In genomic region chr17:29773339-29773738, GRCm38 (mm10) we compare ENCODE assay signal across 9 mouse cellular contexts. TPM values are rescaled to one million over a fixed set of nuclear protein-coding genes. Genes with fewer than 3 reads are reported as not detected.
DNase-seq lines count a peak whose midpoint lies in the region; ATAC-seq and TF ChIP-seq lines count a peak whose summit lies in the region.
"Had no signal": no experiment of that assay in that cellular context is flagged by ENCODE, and none has a peak within 500 bp of the region (broad histone marks: within the 10 kb centered on the region; RNA-seq: fewer than 3 reads in every experiment).

No protein-coding gene starts in this region.

- no peak overlapping the region for H3K27ac ChIP-seq in kidney, embryonic 15.5 days
- H3K27ac ChIP-seq in lung, embryonic 16.5 days (ENCODE audit: low read length) = no peak overlapping the region
- H3K27ac ChIP-seq: embryonic facial prominence, embryonic 13.5 days had no signal

- peak; percentile 33 for DNase-seq in kidney, adult 11 months
- peak; percentile 52 for DNase-seq in G1E (ENCODE audit: low spot score)
- peak; percentile 69 for DNase-seq in cerebellum, adult 8-10 months
- peak; percentile 74 for DNase-seq in heart, postnatal 4 days
- DNase-seq in spleen, adult 12 weeks (ENCODE audit: low spot score) = peak; percentile 35
- no peak for DNase-seq in left cerebral cortex, adult 9 months (ENCODE audit: low spot score in 2 of 2)

- H3K4me2 ChIP-seq in kidney, embryonic 15.5 days = no peak overlapping the region
- no peak overlapping the region for H3K4me2 ChIP-seq in lung, embryonic 16.5 days (ENCODE audit: low read depth, low read length)
- H3K4me2 ChIP-seq: embryonic facial prominence, embryonic 13.5 days had no signal

- H3K9me3 ChIP-seq in kidney, embryonic 15.5 days (replicated peaks) = no peaks in the 10 kb centered on the region
- H3K9me3 ChIP-seq in G1E (replicated peaks) = no peaks in the 10 kb centered on the region
- H3K9me3 ChIP-seq in lung, embryonic 16.5 days (ENCODE audit: control insufficient read depth, low read length) = no peaks in the 10 kb centered on the region
- H3K9me3 ChIP-seq: embryonic facial prominence, embryonic 13.5 days had no signal

- no peaks in the 10 kb centered on the region for H3K36me3 ChIP-seq in kidney, embryonic 15.5 days
- no peaks in the 10 kb centered on the region for H3K36me3 ChIP-seq in G1E (replicated peaks)
- no peaks in the 10 kb centered on the region for H3K36me3 ChIP-seq in lung, embryonic 16.5 days (ENCODE audit: control insufficient read depth, insufficient read depth, low read length)
- H3K36me3 ChIP-seq: embryonic facial prominence, embryonic 13.5 days had no signal

- no peak overlapping the region for H3K4me3 ChIP-seq in kidney, embryonic 15.5 days (replicated peaks)
- peak overlapping the region; percentile 41; the same call in 1 of the 2 replicates for H3K4me3 ChIP-seq in G1E (ENCODE audit: low read depth, low read length)
- H3K4me3 ChIP-seq in lung, embryonic 16.5 days (ENCODE audit: low read length) = no peak overlapping the region
- H3K4me3 ChIP-seq: embryonic facial prominence, embryonic 13.5 days had no signal

- TF ChIP-seq CTCF in G1E (IDR thresholded peaks at IDR 0.05; ENCODE audit: low read depth, low read length) = peak; percentile 92

- H3K4me1 ChIP-seq in kidney, embryonic 15.5 days = peaks cover 11% of the 10 kb centered on the region; the same call in 1 of the 2 replicates
- H3K4me1 ChIP-seq in G1E (ENCODE audit: insufficient read depth, low read depth, low read length) = peaks cover 56% of the 10 kb centered on the region
- no peaks in the 10 kb centered on the region for H3K4me1 ChIP-seq in lung, embryonic 16.5 days (replicated peaks; ENCODE audit: control insufficient read depth, insufficient read depth, low read length)

- no peak overlapping the region for H3K9ac ChIP-seq in kidney, embryonic 15.5 days
- no peak overlapping the region for H3K9ac ChIP-seq in lung, embryonic 16.5 days (ENCODE audit: low read length)
- H3K9ac ChIP-seq: embryonic facial prominence, embryonic 13.5 days had no signal

- 20% methylated on average over 14 of the region's 14 CpGs for WGBS in kidney, embryonic 15.5 days
- 17% methylated on average over 14 of the region's 14 CpGs for WGBS in lung, embryonic 16.5 days

- H3K27me3 ChIP-seq in kidney, embryonic 15.5 days = peaks cover 18% of the 10 kb centered on the region; the same call in 1 of the 2 replicates
- H3K27me3 ChIP-seq in G1E (ENCODE audit: insufficient read depth, low read length) = peaks cover 44% of the 10 kb centered on the region
- no peaks in the 10 kb centered on the region for H3K27me3 ChIP-seq in lung, embryonic 16.5 days (ENCODE audit: control insufficient read depth, insufficient read depth, low read depth, low read length)

- no peak for ATAC-seq in kidney, embryonic 15.5 days (replicated peaks; ENCODE audit: low FRiP score)
- no peak for ATAC-seq in G1E (ENCODE audit: extremely low read depth, insufficient number of reproducible peaks, low FRiP score, poor library complexity, severe bottlenecking)
- peak; percentile 29; the same call in 1 of the 2 replicates for ATAC-seq in lung, embryonic 16.5 days (ENCODE audit: low read depth)

RNA-seq across cellular contexts. Expression of gene Ccdc167, which starts 56.5 kb away (rescaled TPM):
- 14.2 and 15.5 TPM in 2 replicates for polyA plus RNA-seq in kidney, embryonic 15.5 days (2015; fragmentation: Nextera tagmentation; extraction: Ambion mirVana)
- total RNA-seq in G1E (2014; fragmentation: Nextera tagmentation) (13.2 and 19.4 TPM in 2 replicates), G1E (2017) (13.5 and 16.3 TPM in 2 replicates)
- polyA plus RNA-seq in G1E (2012) = 6.3 and 8.7 TPM in 2 replicates
- 10 to 100 TPM; 15.3 to 18.4 TPM for total RNA-seq in heart, postnatal 4 days (2021)
- polyA plus RNA-seq in lung, embryonic 16.5 days (2015; fragmentation: Nextera tagmentation; extraction: Ambion mirVana) = 13.5 and 13.6 TPM in 2 replicates

Comparison
In these comparisons a context has a peak if more than half of its experiments do, and no peak if none do; other contexts are left out.
1. DNase-seq: peak in kidney, adult 11 months (single experiment), G1E (single experiment), cerebellum, adult 8-10 months (single experiment), heart, postnatal 4 days (single experiment) and spleen, adult 12 weeks (single experiment); none in left cerebral cortex, adult 9 months (0 of 2).